ENCODE assay signal across 24 mouse cellular contexts in genomic region chrX:142517205-142517604, GRCm38 (mm10).
"Had no signal": no experiment of that assay in that cellular context is flagged by ENCODE, and none has a peak within 500 bp of the region (broad histone marks: within the 10 kb centered on the region; RNA-seq: fewer than 3 reads in every experiment).

No protein-coding gene starts in this region.

- DNase-seq: gastrocnemius, postnatal 14 days; gastrocnemius, postnatal 36 days; heart, adult 18-20 months; heart, postnatal 10 days; heart, postnatal 4 days; kidney, adult 11 months; kidney, adult 2 months; kidney, adult 9 months; kidney, postnatal 14 days; kidney, postnatal 36 days; layer of hippocampus, adult 9-11 months; layer of hippocampus, postnatal 36 days; left cerebral cortex, postnatal 4 days had no signal

- H3K9ac ChIP-seq: heart, embryonic 12.5 days; hindbrain, embryonic 13.5 days; hindbrain, embryonic 15.5 days; kidney, embryonic 15.5 days; limb, embryonic 13.5 days; limb, embryonic 15.5 days; liver, embryonic 14.5 days had no signal

- ATAC-seq: hindbrain, postnatal 0 days had no signal

- H3K27me3 ChIP-seq: heart, embryonic 12.5 days; hindbrain, embryonic 13.5 days; hindbrain, embryonic 15.5 days had no signal

- H3K4me3 ChIP-seq: heart, embryonic 10.5 days; heart, embryonic 12.5 days; hindbrain, embryonic 13.5 days; hindbrain, embryonic 15.5 days; kidney, embryonic 15.5 days; limb, embryonic 13.5 days; limb, embryonic 15.5 days had no signal

- H3K27ac ChIP-seq: heart, embryonic 10.5 days; hindbrain, embryonic 13.5 days; hindbrain, embryonic 15.5 days; hindbrain, postnatal 0 days; kidney, embryonic 15.5 days; kidney, postnatal 0 days; limb, embryonic 13.5 days; limb, embryonic 15.5 days; liver, embryonic 14.5 days had no signal

- H3K4me1 ChIP-seq: heart, embryonic 10.5 days; heart, embryonic 12.5 days; hindbrain, embryonic 13.5 days; hindbrain, embryonic 15.5 days; kidney, embryonic 15.5 days; limb, embryonic 13.5 days; limb, embryonic 15.5 days had no signal

- H3K4me2 ChIP-seq: heart, embryonic 12.5 days; hindbrain, embryonic 13.5 days; hindbrain, embryonic 15.5 days; kidney, embryonic 15.5 days; limb, embryonic 13.5 days; limb, embryonic 15.5 days; liver, embryonic 11.5 days had no signal

- H3K9me3 ChIP-seq: heart, embryonic 10.5 days; heart, embryonic 12.5 days; hindbrain, embryonic 13.5 days; hindbrain, embryonic 15.5 days; kidney, embryonic 15.5 days; limb, embryonic 13.5 days; limb, embryonic 15.5 days had no signal

- H3K36me3 ChIP-seq: heart, embryonic 10.5 days; heart, embryonic 12.5 days; hindbrain, embryonic 13.5 days; hindbrain, embryonic 15.5 days; kidney, embryonic 15.5 days; limb, embryonic 13.5 days; limb, embryonic 15.5 days had no signal
